Mouse (Mus musculus): Measurements from ENCODE around the gene Vmn2r83. TPM values are rescaled to one million over a fixed set of nuclear protein-coding genes. Genes with fewer than 3 reads are reported as not detected.

Vmn2r83 gene
- total RNA-seq, 2 experiments from 2014 or later, result not detected

DNA sequence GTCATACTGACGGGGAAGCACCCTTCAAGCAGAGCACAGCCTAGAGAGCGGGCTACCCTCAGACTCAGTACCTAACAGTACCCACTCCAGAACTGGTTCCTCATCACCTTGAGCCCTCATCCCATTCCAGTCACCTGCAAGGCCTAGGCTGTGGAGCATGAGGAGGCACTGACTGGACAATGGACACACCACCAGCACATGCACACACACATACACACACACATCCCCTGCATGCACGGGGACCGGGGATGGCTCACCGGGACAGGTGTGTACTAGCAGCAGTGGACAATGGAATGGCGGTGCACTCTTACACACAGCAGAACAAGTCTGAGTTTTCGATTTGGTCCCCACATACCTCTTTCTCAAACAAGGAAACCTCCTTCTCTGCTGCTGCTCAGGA, 68.7 kb downstream of the Vmn2r83 start:
- DNase-seq (ENCODE audit: low spot score in 2 of 2), result no peak

DNA sequence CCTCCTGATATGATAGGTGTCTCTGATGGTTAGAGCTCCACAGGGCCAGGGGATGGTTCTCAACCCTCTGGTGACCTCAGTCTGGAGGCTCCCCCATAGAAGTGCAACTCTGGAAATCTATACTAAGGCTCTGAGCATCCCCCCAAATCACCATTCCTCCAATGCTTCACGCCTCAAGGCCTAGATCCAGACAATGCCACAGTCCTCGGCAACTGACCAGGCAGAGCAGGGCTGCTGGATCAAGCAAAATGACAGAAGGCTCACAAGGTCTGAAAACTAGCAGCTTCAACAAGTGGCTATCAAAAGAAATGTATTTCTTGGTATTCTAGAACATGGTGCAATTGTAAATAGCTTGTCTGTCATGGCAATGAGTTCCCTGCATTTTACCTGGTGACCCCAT, 69.2 kb downstream of the Vmn2r83 start:
- no peak for DNase-seq (ENCODE audit: low spot score in 2 of 2)

DNA sequence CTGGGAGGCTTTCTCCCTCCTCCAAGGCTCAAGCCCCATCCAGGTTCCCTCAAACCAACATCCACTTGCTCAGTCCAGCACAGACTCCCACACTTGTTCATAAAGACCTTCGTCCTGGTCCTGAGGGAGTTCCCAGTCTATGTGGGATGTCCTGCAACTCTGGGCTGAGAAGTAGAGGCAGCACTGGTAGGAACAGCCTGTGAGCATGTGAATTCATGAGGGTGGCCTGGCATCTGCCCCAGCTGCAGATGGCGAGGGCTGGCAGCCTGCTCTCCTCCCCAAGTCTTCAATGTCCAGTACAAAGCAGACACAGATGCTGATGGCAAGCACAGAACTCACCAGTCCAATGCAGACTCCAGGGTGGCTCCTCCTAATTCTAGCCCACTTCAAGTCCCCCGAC, 69.8 kb downstream of the Vmn2r83 start:
- no peak for DNase-seq (ENCODE audit: low spot score in 2 of 2)

DNA sequence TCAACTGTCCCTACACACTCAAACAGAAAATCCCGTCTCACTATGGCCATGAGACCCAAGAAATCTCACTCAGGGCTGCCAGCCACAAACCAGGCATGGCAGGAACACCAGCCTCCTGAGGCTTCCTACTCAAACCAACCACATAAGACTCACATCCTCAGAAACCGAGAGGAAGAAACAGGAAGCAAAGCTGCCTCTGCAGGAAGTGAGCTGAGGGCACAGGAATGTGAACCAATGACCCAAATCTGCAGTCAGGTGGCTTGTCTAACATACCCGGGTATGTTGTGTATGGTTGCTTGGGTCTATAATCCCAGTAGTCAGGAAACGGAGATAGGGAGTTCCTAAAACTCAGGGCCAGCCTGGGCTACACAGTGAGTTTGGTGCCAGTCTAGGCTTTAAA, 70.3 kb downstream of the Vmn2r83 start:
- DNase-seq (ENCODE audit: low spot score in 2 of 2), result no peak

DNA sequence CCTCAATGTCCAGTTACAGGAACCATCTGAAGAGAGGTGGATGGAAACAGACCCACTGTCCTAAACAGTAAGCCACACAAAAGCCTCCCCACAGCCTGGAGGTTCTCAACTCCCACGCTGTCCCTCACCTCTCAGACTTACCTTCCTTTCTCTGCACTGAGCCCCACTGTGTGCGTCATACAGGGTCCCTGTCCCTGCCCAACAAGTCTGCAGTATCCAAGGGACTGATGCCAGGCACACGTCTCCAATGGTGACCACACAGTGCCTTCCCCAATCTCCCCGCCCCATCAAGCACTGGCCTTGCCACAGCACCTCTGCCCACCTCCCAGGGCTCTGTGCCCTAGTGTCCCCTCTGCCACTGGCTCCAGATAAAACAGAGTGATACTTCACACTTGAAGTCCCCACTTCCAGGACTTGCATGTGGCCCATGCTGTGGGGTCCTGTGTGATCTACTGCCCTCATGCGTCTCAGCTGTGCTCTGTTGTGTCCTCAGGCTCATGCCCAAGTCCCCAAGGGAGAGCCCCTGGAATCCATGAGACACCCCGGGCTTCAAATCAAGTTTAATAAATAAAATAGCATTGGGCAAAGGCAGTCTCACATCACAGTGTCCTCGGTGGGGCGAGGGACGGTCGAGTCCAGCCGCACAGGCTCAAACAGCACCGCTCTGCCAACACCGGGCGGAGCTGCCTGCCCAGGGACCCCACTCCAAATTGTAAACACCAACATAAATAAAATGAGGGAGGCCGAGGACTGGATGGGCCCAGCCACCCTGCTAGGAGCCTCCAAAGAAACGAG, 71.4 kb downstream of the Vmn2r83 start:
- DNase-seq (ENCODE audit: low spot score in 2 of 2), result no peak

DNA sequence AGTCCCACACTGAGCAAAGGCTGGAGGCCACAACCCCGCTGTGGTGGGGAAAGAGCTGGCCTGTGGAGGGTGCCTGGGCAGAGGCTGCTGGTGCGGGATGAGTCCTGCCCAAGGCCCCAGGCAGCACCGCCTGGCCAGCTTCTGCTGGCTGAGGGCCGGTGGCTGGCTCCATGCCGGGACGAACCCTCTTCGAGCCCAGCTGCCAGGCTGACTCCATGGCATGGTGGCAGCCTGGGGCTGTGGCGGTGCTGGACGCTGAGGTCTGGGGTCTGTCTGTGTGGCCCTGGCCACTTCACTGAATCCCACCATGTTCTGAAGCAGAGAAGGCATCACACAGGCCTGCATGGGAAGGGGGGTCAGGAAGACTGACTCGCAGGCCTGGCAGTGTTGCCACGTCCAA, 72.2 kb downstream of the Vmn2r83 start:
- no peak for DNase-seq (ENCODE audit: low spot score in 2 of 2)

DNA sequence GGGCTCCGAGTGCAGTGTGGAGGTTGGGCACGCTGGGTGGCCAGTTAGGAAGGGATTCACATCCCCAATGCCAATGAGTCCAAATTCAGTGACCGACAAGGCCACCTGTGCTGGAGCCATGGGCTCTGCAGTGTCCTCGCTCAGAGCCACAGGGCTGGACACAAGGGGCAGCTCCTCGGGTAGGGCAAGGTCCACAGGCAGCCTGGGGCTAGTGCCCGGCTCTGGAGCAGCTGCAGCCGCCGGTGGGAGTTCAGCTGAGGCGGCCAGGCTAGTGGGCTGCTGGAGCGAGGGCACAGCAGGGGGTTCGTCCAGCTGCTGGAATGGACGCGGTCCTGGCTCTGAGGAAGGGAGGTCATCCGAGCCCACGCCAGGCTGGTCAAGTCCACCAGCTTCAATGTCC, 73.0 kb downstream of the Vmn2r83 start:
- no peak for DNase-seq (ENCODE audit: low spot score in 2 of 2)

DNA sequence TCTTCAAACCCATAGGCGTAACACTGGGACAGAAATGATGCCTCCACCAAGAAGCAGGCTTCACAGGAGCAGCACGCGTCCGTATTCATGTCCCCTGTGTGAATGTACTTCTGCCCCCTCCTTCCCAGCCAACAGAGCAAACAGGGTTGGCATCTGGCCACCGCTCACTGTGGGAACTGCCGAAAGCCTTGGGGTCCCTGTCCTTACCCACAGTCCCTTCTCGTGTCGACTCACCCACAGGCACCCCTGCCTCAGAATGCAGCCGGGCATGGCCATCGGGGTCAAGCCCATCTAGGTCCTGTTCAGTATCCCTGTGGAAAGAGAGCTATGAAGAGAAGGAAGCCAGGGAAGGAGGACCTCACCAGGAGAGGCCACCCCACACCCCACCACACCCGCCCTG, 73.6 kb downstream of the Vmn2r83 start:
- no peak for DNase-seq (ENCODE audit: low spot score in 2 of 2)

Small RNA genes lying within 50 kb of the gene (microRNA-seq; reads per million reads assigned to microRNA genes)
- 0 to 0.25 reads per million in 2 experiments for gene Mir6909

Other genes with a start within 250 kb of the Vmn2r83 start
- not detected for gene Vmn2r81, start 221.0 kb upstream of the Vmn2r83 start, total RNA-seq (2021)
- not detected for gene Vmn2r82, start 112.2 kb upstream of the Vmn2r83 start, total RNA-seq (2021)
- 1 to 10 TPM; 3.5 to 4.3 TPM for gene Plpp2, start 65.1 kb downstream of the Vmn2r83 start, total RNA-seq (2021)
- gene Mier2, start 86.5 kb downstream of the Vmn2r83 start, total RNA-seq (2021), result 10 to 100 TPM; 51.4 to 51.9 TPM
- gene Theg, start 118.6 kb downstream of the Vmn2r83 start, total RNA-seq (2021), result 1 to 10 TPM in 1 of 2 experiments, under 1 TPM in 1; 0.37 to 1.7 TPM
- gene C2cd4c, start 145.3 kb downstream of the Vmn2r83 start, total RNA-seq (2021), result 10 to 100 TPM; 16.7 to 18.6 TPM
- 10 to 100 TPM; 44.3 to 50.1 TPM for gene Shc2, start 169.2 kb downstream of the Vmn2r83 start, total RNA-seq (2021)
- gene Odf3l2, start 177.0 kb downstream of the Vmn2r83 start, total RNA-seq (2021), result under 1 TPM in 1 of 2 experiments, not detected in 1; 0.82 TPM
- gene Madcam1, start 195.8 kb downstream of the Vmn2r83 start, total RNA-seq (2021), result not detected
- gene Tpgs1, start 200.6 kb downstream of the Vmn2r83 start, total RNA-seq (2021), result 10 to 100 TPM; 69.8 to 77.1 TPM
- 10 to 100 TPM; 75.4 to 77.5 TPM for gene Cdc34, start 213.5 kb downstream of the Vmn2r83 start, total RNA-seq (2021)
- gene Gzmm, start 220.3 kb downstream of the Vmn2r83 start, total RNA-seq (2021), result 1 to 10 TPM; 2.7 to 3.2 TPM
- 100 to 1,000 TPM; 566 to 614 TPM for gene Bsg, start 235.8 kb downstream of the Vmn2r83 start, total RNA-seq (2021)
- 100 to 1,000 TPM; 142 to 157 TPM for gene Hcn2, start 247.9 kb downstream of the Vmn2r83 start, total RNA-seq (2021)

Measured in left cerebral cortex, adult 18-20 months (tissue).